Mouse (Mus musculus): ENCODE measurements at regions not wholly inside any gene's neighbourhood (a gene's known extent, or its start where the extent isn't known, plus 50 kb on each side); places are given as distances from the start of the nearest gene placed in this dataset.

DNA sequence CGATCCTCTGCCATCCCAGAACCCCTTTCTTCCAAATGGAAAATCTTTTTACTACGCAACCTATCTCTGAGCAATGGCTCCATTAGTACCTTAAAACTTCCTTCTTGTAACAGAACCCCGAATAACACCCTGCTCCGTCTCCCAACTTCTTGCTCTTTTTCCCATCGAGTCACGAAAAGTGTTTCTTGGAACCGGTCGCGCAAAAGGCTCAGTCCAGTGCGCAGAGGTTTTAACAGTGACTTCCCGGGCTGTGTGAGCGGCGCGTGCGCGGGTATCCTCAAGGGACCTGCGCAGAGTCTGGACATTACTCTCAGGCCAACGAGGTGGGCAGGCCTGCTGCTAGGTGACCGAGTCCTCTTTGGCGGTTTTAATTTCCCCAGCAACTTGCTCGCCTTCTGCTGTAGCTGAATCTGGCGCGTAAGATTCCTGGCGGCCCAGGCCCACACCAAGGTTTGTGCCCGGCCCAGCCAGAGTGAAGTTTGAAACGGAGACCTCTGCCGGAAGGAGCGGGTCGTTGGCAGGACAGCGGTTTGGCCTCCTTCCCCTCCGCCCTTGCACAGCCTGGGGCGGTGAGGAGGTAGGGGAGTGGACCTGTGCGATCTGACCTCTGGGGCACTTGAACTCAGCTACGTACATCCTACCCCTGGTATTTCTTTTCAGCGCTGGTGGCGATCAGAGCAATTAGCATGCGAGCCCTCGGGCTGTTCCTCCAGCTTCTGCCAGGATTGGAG, 1103.8 kb upstream of the 2610301B20Rik start:
- Histone ChIP-seq H3K4me1 (replicated peaks; ENCODE audit: control insufficient read depth, insufficient read depth, low read length) (no peaks in the 10 kb centered on the region), H3K4me2 (peak overlapping the region; percentile 82), H3K4me3 (ENCODE audit: low read depth, low read length) (peak overlapping the region; percentile 59), H3K9ac (ENCODE audit: low read depth, low read length) (peak overlapping the region; percentile 75), H3K27me3 (replicated peaks; ENCODE audit: control insufficient read depth, insufficient read depth, low read length) (no peaks in the 10 kb centered on the region), H3K36me3 (ENCODE audit: control insufficient read depth, insufficient read depth, low read length) (no peaks in the 10 kb centered on the region), H3K9me3 (ENCODE audit: control insufficient read depth, low read length) (no peaks in the 10 kb centered on the region), H3K27ac (ENCODE audit: low read depth, low read length) (no peak overlapping the region; the same call in 1 of the 2 replicates)
- 2% methylated on average over 38 of the region's 38 CpGs for WGBS
- DNase-seq (ENCODE audit: low spot score), result peak; percentile 82
- peak; percentile 89 for ATAC-seq (replicated peaks; ENCODE audit: low FRiP score)

DNA sequence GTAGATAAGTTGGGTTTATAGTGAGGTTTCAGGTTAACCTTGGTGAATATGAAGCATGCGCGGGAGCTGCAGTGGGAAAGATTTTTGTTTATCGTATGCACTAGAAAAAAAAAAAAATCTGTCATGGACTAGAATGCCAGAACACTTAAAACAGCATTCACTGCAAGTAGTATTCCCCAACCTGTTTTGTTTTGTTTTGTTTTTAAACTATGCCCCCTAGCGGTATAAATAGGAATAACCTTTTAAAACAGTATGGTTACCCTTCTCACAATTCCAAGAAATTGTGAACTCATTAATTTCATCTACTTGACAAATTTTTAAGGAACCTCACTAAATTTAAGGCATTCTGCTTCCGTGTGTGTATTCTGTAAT, 1103.2 kb upstream of the 2610301B20Rik start:
- H3K27me3 ChIP-seq (replicated peaks; ENCODE audit: control insufficient read depth, insufficient read depth, low read length), result no peaks in the 10 kb centered on the region
- DNase-seq (ENCODE audit: low spot score) (no peak), ATAC-seq (replicated peaks; ENCODE audit: low FRiP score) (peak; percentile 54)
- H3K4me3 ChIP-seq (ENCODE audit: low read depth, low read length), result peak overlapping the region; percentile 59
- no peaks in the 10 kb centered on the region for H3K4me1 ChIP-seq (replicated peaks; ENCODE audit: control insufficient read depth, insufficient read depth, low read length)
- no peaks in the 10 kb centered on the region for H3K36me3 ChIP-seq (ENCODE audit: control insufficient read depth, insufficient read depth, low read length)
- no peak overlapping the region; the same call in 1 of the 2 replicates for H3K27ac ChIP-seq (ENCODE audit: low read depth, low read length)
- peak overlapping the region; percentile 75 for H3K9ac ChIP-seq (ENCODE audit: low read depth, low read length)
- H3K4me2 ChIP-seq, result peak overlapping the region; percentile 82
- no peaks in the 10 kb centered on the region for H3K9me3 ChIP-seq (ENCODE audit: control insufficient read depth, low read length)
- WGBS, result 0% methylated on average over 5 of the region's 5 CpGs

DNA sequence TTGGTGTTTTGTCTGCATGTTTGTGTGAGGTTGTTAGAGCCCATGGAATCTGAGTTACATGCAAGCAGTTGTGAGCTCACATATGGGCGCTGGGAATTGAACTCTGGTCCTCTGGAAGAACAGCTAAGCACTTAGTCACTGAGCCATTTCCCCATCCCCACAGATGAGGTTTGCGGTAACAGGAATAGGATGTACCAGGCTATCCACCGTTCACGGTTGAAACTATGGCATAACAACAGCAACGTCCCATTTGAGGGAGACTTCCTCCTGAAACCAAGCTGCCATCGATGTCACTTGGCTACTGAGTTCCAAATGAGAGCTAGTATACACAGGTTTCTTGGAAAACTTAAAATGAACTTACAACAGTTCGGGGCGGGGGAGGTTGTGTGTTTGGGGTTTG, 1095.9 kb upstream of the 2610301B20Rik start:
- Histone ChIP-seq H3K9me3 (ENCODE audit: control insufficient read depth, low read length) (no peaks in the 10 kb centered on the region), H3K27ac (ENCODE audit: low read depth, low read length) (no peak overlapping the region), H3K36me3 (ENCODE audit: control insufficient read depth, insufficient read depth, low read length) (no peaks in the 10 kb centered on the region), H3K4me3 (ENCODE audit: low read depth, low read length) (no peak overlapping the region), H3K9ac (ENCODE audit: low read depth, low read length) (no peak overlapping the region), H3K27me3 (replicated peaks; ENCODE audit: control insufficient read depth, insufficient read depth, low read length) (no peaks in the 10 kb centered on the region), H3K4me1 (replicated peaks; ENCODE audit: control insufficient read depth, insufficient read depth, low read length) (no peaks in the 10 kb centered on the region), H3K4me2 (no peak overlapping the region)
- ATAC-seq (replicated peaks; ENCODE audit: low FRiP score) (no peak), DNase-seq (ENCODE audit: low spot score) (no peak)
- 79% methylated on average over 8 of the region's 8 CpGs for WGBS

DNA sequence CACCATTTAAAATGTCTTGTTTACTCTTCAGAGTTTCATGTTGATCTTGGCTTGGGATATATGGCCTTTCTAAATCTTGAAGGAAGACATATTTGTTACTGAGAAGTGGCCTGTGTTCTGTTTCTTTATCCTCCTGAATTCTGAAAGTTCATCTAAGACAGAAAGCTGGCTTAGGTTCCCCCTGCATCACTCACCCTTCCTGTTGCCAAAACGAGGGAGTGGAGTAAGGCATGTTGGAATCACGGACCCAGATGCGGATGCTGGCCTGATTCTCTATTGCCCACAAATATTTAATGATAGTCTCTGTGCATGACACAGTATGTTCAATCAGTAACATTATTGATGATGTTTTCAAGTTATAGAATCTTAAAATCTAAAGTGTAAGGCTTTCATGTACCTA, 1094.7 kb upstream of the 2610301B20Rik start:
- 72% methylated on average over 3 of the region's 3 CpGs for WGBS
- Histone ChIP-seq H3K36me3 (ENCODE audit: control insufficient read depth, insufficient read depth, low read length) (no peaks in the 10 kb centered on the region), H3K4me1 (replicated peaks; ENCODE audit: control insufficient read depth, insufficient read depth, low read length) (no peaks in the 10 kb centered on the region), H3K9ac (ENCODE audit: low read depth, low read length) (no peak overlapping the region), H3K9me3 (ENCODE audit: control insufficient read depth, low read length) (no peaks in the 10 kb centered on the region), H3K4me3 (ENCODE audit: low read depth, low read length) (no peak overlapping the region), H3K27ac (ENCODE audit: low read depth, low read length) (no peak overlapping the region), H3K27me3 (replicated peaks; ENCODE audit: control insufficient read depth, insufficient read depth, low read length) (no peaks in the 10 kb centered on the region), H3K4me2 (no peak overlapping the region)
- ATAC-seq (replicated peaks; ENCODE audit: low FRiP score) (no peak), DNase-seq (ENCODE audit: low spot score) (no peak)

DNA sequence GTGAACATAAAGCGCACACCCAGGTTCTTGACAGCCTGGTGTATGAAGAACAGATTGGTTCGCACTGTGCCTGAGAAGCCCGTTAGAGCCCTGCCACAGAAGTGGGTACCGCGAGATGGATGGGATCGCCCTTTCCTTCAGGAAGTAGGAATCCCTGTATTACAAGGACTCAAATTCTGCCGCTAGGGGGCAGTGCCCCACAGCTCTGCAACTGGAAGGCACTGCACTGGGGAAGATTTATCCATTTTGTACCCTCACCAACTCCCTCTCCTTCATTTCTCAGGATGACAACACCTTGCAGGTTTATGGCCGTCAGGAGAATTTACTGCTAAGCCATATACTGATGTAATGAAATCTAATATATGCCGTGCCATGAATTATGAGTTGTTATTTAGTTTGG, 1094.1 kb upstream of the 2610301B20Rik start:
- H3K4me2 ChIP-seq, result no peak overlapping the region
- ATAC-seq (replicated peaks; ENCODE audit: low FRiP score), result no peak; the same call in 1 of the 2 replicates

DNA sequence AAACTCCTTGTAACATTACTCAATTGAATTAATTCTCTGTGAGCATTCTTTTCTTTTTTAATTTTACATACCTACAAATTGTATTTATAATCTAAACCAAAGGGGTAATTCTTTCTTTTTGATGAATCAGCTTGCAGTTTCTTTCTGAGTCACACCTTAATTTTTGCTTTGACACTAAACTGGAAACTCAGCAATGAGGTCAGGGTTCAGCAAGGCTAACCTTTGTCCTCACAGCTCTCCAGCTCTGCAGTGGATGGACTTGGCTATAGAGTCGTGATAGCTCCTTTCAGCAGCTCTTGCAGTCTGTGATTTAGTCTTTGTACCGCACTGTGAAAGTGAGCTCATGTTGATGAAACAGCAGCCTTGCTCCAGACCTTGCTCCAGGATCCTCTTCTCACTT, 1093.0 kb upstream of the 2610301B20Rik start:
- no peak overlapping the region for H3K27ac ChIP-seq (ENCODE audit: low read depth, low read length)
- H3K4me2 ChIP-seq, result no peak overlapping the region
- H3K9me3 ChIP-seq (ENCODE audit: control insufficient read depth, low read length), result no peaks in the 10 kb centered on the region
- DNase-seq (ENCODE audit: low spot score), result no peak
- H3K36me3 ChIP-seq (ENCODE audit: control insufficient read depth, insufficient read depth, low read length), result no peaks in the 10 kb centered on the region
- no peak overlapping the region for H3K9ac ChIP-seq (ENCODE audit: low read depth, low read length)
- H3K27me3 ChIP-seq (replicated peaks; ENCODE audit: control insufficient read depth, insufficient read depth, low read length), result no peaks in the 10 kb centered on the region
- no peak overlapping the region for H3K4me3 ChIP-seq (ENCODE audit: low read depth, low read length)
- ATAC-seq (replicated peaks; ENCODE audit: low FRiP score), result no peak
- no peaks in the 10 kb centered on the region for H3K4me1 ChIP-seq (replicated peaks; ENCODE audit: control insufficient read depth, insufficient read depth, low read length)
- WGBS, result 65% methylated on average over 2 of the region's 2 CpGs

More for the DNA sequence above, 1094.1 kb upstream of the 2610301B20Rik start:
- Histone ChIP-seq H3K27me3 (replicated peaks; ENCODE audit: control insufficient read depth, insufficient read depth, low read length) (no peaks in the 10 kb centered on the region), H3K36me3 (ENCODE audit: control insufficient read depth, insufficient read depth, low read length) (no peaks in the 10 kb centered on the region), H3K4me1 (replicated peaks; ENCODE audit: control insufficient read depth, insufficient read depth, low read length) (no peaks in the 10 kb centered on the region), H3K27ac (ENCODE audit: low read depth, low read length) (no peak overlapping the region), H3K9me3 (ENCODE audit: control insufficient read depth, low read length) (no peaks in the 10 kb centered on the region), H3K9ac (ENCODE audit: low read depth, low read length) (no peak overlapping the region), H3K4me3 (ENCODE audit: low read depth, low read length) (no peak overlapping the region)
- DNase-seq (ENCODE audit: low spot score), result peak; percentile 54
- WGBS, result 32% methylated on average over 9 of the region's 9 CpGs

DNA sequence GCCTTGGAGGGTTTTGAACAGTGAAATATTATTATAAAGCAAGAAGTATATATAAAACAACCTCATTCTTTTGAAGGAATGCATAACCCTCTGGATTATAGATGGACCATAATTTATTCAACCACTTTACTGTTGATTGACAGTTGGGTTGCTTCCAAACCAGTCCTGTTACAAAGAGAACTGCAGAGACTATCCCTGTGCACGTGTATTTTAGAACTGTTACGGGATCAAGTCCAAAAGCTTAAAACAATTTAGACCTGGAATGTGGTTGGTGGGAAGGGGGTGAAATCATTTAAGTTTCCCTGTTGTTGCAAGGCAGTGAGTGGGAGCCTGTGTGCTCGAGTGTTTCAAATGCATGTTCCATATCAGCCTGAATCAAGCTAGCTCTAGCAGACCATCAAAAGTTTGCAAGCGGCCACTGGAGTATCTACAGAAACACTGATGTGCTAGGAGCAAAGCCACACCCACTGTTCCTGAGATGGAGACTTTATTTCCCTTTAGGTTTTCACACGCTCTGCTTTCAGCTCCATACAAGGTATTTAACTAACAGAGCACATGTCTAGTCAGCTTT, 1086.4 kb upstream of the 2610301B20Rik start:
- Histone ChIP-seq H3K4me3 (ENCODE audit: low read depth, low read length) (no peak overlapping the region), H3K4me2 (no peak overlapping the region), H3K4me1 (replicated peaks; ENCODE audit: control insufficient read depth, insufficient read depth, low read length) (no peaks in the 10 kb centered on the region), H3K9ac (ENCODE audit: low read depth, low read length) (no peak overlapping the region), H3K9me3 (ENCODE audit: control insufficient read depth, low read length) (no peaks in the 10 kb centered on the region), H3K27me3 (replicated peaks; ENCODE audit: control insufficient read depth, insufficient read depth, low read length) (no peaks in the 10 kb centered on the region), H3K27ac (ENCODE audit: low read depth, low read length) (no peak overlapping the region), H3K36me3 (ENCODE audit: control insufficient read depth, insufficient read depth, low read length) (no peaks in the 10 kb centered on the region)
- WGBS, result 69% methylated on average over 5 of the region's 5 CpGs
- DNase-seq (ENCODE audit: low spot score) (no peak), ATAC-seq (replicated peaks; ENCODE audit: low FRiP score) (no peak)

DNA sequence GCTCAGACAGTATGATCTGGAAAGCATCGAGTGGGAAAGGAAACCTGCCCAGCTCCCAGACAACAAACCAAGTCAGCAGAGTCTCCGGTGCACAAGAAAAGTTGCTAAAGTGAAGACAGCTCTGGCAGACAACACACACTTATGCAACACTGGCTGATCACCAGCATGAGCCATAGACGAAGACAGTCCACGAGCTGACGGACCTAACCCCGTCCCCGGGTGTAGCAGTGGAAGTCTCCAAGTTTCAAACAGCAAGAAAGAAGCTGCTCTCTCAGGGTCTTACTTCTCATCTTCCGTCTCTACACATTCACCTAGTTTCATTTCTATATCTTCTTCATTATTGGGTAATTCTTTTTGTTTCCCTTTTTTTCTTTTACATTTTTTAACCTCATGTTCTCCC, 1083.8 kb upstream of the 2610301B20Rik start:
- no peaks in the 10 kb centered on the region for H3K9me3 ChIP-seq (ENCODE audit: control insufficient read depth, low read length)
- H3K4me2 ChIP-seq, result no peak overlapping the region
- no peak overlapping the region for H3K9ac ChIP-seq (ENCODE audit: low read depth, low read length)
- no peak for DNase-seq (ENCODE audit: low spot score)
- no peaks in the 10 kb centered on the region for H3K4me1 ChIP-seq (replicated peaks; ENCODE audit: control insufficient read depth, insufficient read depth, low read length)
- no peak overlapping the region for H3K4me3 ChIP-seq (ENCODE audit: low read depth, low read length)
- H3K27me3 ChIP-seq (replicated peaks; ENCODE audit: control insufficient read depth, insufficient read depth, low read length), result no peaks in the 10 kb centered on the region
- 87% methylated on average over 8 of the region's 8 CpGs for WGBS
- no peaks in the 10 kb centered on the region for H3K36me3 ChIP-seq (ENCODE audit: control insufficient read depth, insufficient read depth, low read length)
- H3K27ac ChIP-seq (ENCODE audit: low read depth, low read length), result no peak overlapping the region
- ATAC-seq (replicated peaks; ENCODE audit: low FRiP score), result no peak

Measured in liver, embryonic 11.5 days (tissue).